Mouse (Mus musculus): ENCODE results near the gene Adgrg2. TPM values are rescaled to one million over a fixed set of nuclear protein-coding genes. Genes with fewer than 3 reads are reported as not detected.

The Adgrg2 gene
- total RNA-seq (2021): under 1 TPM; 0.50 to 0.86 TPM

DNA sequence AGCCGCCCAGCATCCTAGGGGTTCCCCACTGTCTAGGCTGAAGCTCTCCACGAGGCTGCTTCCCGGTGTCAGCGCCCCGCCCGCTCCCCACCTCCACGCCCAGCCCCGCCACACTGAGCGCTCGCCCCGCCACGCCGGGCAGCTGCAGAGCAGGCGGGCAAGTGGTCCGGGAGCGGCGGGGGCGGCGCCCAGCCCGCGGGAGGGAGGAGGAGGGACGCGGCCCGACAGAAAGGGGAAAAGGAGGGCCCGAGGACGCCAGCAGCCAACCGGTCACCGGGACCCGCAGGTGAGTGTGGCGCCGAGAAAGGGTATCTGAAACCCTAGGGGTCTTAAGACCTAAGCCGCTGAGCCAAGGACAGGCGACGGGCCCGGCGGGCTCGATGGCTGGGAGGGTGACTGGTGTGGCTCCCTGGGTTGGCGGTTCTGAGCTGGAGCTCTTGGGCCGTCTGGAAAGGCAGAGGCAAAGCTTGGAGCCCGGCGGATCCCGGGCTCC, at the start of gene Adgrg2:
Gene Adgrg2, plus strand, starts transcription at position 227 of the 493 bp plus-strand sequence.
- DNase-seq (ENCODE audit: low spot score): no peak
- intact Hi-C loops (cut with DNase I): no loop called here

DNA sequence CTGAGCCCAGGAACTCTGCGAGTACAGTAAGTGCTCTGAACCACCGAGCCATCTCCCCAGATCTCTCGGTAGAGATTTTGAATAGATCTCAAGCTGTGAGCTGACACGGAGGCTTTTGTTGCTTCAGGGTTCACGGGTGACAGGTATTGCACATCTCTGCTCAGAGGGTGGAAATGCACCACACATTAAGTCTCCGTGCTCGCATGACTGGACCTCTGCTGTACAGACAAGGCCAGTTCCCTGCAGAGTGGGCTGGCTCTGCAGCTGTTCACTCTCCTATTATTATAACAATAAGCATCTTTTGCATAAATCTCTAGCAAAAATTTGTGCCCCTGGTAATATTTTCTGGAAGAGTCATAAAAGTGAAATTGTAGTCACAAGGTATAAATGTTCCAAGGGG, 39.5 kb upstream of the Adgrg2 start:
- no peak for DNase-seq (ENCODE audit: low spot score)
- intact Hi-C loops (cut with DNase I): no loop called here

DNA sequence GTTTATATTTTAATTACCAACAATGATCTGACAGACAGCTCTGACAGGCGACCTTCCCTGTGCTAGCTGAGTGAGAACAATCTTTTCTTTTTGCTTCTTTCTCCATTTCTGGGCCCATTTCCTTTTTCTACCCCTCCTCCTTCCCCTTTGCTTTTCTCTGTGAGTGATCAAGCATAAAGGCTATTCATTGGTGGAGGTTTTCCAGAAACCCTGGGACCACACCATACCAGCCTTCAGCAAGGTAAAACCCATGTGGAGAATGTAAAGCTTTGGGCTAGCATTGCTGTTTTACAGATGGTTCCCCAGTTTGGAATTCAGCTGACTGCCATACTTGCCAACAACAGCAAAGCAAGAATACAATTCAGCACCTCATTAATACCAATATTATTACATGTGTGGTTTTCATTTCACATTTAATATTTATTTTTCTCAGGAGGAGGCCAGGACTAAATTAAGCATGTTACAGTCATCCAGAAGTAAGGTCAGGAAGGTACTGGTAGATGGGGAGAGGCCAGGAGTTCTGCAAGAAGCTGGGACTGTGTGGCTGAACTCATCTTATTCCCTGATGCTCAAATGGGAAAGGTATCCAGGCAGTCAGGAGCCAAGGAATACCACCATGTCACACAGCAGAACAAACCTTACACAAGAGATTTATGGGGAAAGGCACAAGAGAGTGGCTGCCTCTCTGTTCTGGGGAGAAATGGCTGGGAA, 38.4 kb upstream of the Adgrg2 start:
- intact Hi-C loops (cut with DNase I): no loop called here
- no peak for DNase-seq (ENCODE audit: low spot score)

DNA sequence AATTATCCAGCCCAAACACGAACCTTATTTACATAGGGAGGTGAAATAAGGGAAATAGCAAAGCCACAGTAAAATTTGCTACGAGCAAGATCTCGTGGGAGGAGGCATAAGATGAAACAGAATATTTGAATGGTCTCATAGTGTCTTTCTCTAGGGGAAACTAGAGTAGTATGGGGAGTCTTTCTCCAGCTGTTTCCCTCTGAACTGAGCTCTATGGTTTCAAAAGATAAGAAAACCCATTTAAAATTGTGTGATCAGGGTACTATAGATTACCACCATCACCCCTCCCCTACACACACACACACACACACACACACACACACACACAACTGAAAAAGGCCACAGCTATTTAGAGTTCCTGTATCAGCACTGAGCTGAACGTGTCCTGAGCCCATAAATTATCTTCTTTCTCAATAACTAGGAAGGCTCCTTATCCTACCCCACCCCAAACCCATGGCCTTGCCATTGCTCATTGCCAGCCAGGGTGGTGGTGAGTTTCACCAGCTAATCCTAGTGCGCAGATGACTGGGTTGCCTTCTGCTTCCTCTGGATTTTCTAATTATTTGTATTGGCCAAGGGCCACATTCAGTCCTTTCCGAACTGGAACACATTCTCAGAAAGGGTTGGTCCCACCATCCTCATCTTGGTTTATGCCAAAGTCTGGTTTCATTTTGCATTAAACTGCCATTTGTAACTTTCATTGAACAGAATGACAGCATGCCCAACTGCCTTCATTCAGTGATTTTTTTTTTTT, 5.6 kb upstream of the Adgrg2 start:
- intact Hi-C loops (cut with DNase I): no loop called here
- DNase-seq (ENCODE audit: low spot score): no peak

DNA sequence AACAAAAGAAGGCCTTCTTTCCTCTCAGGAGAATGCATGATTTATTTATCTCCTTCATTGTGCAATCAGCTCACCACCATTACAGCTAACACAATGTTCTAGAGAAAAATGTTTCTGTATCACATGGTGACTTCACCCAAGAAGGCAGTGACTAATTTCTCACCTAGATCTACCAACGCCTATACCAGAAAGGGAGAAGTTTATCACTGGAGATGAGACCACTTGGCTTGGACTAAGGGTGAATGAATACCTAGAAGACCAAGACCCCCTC, 5.1 kb upstream of the Adgrg2 start:
- DNase-seq (ENCODE audit: low spot score): no peak
- intact Hi-C loops (cut with DNase I): no loop called here

DNA sequence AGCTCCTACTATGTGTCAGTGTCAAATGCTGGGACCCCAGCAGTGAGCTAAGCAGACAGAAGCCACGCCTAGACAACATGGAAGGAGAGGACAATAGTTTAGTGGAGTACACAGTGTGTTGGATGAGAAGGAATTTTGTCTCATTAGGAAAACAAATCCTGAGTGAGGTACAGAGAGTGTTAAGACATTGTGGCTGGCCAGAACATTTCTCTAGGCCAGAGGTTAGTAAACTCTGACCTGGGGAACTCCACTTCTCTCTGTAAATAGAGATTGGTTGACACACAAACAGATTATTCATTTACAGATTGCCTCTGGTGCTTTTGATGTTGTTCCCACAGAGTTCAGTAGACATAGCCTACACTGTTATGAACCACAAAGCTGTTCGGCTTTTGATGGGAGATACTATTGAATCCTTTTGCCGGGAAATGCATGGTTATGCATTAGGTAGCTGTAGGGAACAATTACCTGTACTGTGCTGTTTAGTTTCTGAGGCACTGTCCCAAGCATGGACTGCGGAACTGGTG, 22.5 kb downstream of the Adgrg2 start:
- no peak for DNase-seq (ENCODE audit: low spot score)
- intact Hi-C loops (cut with DNase I): no loop called here

DNA sequence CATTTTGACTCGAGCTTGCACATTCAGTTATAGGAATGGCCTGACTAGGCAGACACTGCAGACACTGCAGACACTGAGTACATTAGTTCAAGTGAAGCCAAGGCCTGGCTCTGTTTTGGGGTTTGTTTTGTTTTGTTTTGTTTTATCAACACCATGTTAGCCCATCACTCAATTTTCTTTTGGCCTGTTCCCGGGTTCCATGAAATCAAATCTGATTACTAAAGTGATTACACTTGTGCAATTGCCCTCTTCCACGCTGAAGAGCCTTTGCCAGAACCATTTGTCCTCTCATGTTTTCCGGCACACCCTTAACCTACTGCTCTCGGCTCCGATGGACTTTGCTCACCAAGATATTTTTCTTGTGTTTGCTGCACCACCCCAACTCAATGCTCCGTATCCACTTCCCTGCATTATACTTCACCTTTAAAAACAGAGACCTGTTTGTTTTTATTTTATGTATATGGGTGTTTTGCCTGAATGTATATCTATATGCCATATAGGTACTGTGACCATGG, 23.4 kb downstream of the Adgrg2 start:
- no peak for DNase-seq (ENCODE audit: low spot score)
- intact Hi-C loops (cut with DNase I): no loop called here

DNA sequence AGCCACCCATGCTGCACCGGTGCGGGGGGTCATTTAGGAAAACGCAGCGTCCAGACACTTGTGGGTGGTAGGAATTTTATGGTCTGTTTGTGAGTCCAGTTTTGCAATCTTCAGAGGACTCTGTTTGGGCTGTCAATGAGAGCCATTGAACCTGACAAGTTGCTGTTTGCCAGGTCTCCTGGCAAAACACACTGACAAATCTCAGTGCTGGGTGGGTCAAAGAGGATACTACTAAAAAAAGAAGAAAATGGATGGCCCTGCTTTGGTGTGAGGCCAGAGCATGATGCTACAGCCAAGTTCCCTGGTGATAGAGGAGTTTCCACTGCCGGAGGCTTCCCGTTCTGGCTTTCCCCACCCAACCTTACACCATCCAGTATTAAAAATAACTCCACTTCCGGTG, 27.9 kb downstream of the Adgrg2 start:
- intact Hi-C loops (cut with DNase I): no loop called here
- DNase-seq (ENCODE audit: low spot score): peak; percentile 2

DNA sequence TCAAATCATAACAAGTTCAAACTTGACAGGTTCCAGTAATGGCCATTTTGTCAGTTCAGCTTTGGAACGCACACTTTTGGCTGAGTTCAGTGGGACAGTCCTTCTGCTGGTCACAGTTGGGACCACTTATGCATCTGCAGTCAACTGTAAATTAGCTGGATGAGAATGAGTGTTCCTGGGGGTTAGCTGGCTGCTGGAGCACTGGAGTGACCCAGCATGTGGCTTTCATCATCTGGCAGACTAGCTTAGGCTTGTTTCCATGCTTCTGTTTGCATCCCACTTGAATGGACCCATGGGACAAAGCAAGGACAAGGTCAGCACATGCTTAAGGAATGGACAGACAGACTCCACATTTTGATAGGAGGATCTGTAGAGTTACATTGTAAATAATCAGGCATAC, 33.2 kb downstream of the Adgrg2 start:
- no peak for DNase-seq (ENCODE audit: low spot score)
- intact Hi-C loops (cut with DNase I): no loop called here

DNA sequence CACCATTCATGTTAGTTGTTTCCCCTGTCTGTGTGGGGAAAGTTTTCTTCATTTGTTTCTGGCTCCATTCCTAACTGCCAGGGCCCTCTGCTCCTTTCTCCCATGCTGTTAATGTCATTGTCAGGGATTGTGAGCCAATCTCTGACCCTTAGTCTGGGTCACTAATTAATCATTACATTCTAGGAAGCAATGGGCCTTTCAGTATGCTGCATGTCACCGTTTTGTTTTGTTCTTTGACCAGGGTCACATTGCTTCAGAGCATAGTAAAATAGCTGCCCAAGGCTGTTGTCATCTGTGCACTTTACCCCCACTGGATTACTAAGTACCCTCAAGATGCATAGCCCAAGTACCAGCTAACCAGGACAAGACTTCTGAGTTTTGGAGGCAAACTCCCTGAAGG, 36.0 kb downstream of the Adgrg2 start:
- intact Hi-C loops (cut with DNase I): no loop called here
- DNase-seq (ENCODE audit: low spot score): no peak

DNA sequence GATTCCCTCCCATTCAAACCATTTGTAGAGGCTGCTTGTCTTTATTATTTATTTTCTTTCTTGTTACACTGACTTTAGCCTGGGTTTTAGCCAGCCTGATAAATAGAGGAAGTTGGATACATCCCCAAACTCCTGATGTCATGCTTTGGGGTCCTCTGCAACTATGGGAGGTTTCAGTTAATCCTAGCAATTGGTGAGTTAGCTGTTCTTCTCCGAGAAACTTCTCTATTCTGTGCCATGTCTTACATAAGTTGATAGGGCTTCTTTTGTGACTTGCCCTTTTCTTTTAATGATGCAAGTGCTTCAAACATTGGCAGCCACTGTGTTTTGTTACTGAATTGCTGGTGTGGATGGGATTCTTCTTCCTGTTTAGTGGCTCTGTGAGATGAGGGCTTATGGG, 36.4 kb downstream of the Adgrg2 start:
- intact Hi-C loops (cut with DNase I): no loop called here
- DNase-seq (ENCODE audit: low spot score): no peak

DNA sequence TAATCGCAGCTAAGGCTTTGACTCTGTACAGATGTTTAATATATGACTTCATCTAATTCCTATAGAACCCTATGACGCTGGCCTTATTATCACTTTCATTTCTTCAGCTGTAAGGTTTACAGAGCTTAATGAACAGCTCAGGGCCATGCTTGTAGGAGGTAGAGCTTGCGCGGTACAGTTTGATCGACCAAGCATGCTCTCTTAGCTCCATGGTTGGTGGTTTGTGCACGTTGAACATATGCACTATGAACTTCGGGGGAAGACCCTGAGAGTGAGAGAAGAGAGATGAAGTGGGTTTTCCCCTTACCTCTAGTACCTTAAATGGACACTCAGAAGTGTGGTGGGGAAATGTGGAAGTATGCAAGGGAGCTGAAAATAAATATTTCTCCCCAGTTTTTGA, 41.7 kb downstream of the Adgrg2 start:
- intact Hi-C loops (cut with DNase I): no loop called here
- no peak for DNase-seq (ENCODE audit: low spot score)

DNA sequence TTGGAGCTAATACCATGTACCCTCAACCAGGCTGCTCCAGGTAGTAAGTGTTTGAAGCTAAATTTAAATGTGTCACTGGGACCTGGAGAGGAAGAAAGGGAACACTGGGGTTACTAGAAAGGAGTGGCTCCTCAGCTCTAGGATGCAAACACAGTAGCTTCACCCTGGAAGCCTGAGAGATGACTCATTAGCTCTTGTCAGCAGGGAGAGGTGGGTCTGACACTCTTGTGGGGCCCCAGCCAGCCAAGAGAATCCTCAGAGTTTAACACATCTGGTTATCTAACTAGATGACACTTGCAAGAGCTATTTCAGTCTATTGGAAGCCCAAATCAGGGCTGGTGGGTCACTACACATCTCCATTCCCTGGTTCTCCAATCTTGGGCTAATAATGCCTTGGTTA, 50.8 kb downstream of the Adgrg2 start:
- DNase-seq (ENCODE audit: low spot score): no peak
- intact Hi-C loops (cut with DNase I): loop anchor here (10.0 kb wide), 1 partner anchor 594 kb away; no protein-coding TSS in a partner anchor

DNA sequence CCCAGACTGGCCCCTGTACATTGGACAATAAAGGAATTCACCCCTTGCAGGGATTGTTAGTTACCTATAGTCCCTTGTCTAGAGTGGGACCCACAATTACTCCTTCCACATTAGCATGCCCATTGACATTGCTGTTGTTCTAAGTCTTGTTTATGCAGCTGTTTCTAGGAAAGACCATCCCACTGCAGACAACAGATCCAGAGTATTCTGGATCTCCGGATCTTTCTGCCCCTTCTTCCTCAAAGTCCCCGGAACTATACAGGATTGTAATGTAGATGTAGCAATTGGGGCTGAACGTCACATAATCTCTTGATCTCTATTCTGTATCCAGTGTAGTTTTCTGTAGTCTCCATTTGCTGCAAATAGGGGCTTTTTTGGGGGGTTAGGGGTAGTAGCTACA, 57.9 kb downstream of the Adgrg2 start:
- intact Hi-C loops (cut with DNase I): loop anchor here (10.0 kb wide), 1 partner anchor 586 kb away; no protein-coding TSS in a partner anchor
- no peak for DNase-seq (ENCODE audit: low spot score)

DNA sequence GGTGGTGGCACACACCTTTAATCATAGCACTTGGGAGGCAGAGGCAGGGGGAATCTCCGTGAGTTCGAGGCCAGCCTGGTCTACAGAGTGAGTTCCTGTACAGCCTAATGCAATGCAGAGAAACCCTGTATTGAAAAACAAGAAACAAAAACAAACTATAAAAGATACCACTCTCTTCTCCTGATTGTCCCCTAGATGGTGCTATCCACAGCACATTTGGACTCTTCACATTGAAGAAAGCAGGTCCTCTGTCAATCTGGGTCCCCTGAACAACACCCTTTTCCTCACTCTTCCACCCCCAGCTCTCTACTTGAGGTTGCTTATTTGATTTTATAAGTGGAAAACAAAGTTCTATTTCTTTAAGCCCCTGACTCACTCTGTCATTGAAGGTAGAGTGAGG, 58.9 kb downstream of the Adgrg2 start:
- intact Hi-C loops (cut with DNase I): loop anchor here (10.0 kb wide), 1 partner anchor 585 kb away; no protein-coding TSS in a partner anchor
- no peak for DNase-seq (ENCODE audit: low spot score)

DNA sequence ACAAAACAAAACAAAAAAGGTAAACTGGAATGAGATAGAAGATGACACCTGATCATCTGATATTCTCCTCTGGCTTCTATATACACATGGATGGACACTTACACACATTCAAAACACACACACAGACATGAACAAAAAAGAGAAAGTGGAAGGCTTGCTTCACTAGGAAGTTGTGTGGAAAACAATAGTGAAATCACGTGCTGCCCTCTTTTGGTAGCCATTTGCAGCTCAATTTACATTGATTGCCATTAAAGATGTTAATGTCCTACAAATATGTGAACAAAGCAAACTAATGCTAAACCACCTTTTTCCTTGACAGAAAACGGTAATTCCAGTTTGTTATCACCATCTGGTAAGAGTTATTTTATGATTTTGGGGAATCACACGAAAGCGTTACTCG, 65.2 kb downstream of the Adgrg2 start:
- intact Hi-C loops (cut with DNase I): no loop called here
- DNase-seq (ENCODE audit: low spot score): no peak

DNA sequence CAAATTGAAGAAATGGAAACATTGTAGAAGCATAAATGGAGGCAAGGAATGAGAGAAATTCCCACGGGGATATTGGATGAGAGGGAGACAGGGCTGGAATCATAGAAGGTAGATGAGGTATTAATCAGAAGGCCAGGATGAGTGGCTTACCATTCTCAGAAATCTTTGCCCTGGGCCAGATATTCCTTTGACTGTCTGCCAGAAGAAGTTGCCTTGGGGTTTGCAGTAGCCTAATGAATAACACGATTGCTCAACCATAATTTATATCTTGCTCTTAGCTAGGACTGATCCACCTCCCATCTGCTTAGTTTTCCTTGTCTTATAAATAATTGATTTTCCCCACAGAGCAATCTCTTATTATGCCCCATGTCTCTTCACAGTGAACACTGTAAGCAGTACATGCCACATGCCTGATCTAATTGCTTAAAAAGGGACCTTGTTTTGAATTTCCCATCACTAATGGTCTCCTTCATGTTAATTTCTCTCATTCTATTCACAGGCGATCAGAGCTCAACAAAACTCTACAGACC, 80.8 kb downstream of the Adgrg2 start:
- intact Hi-C loops (cut with DNase I): no loop called here
- no peak for DNase-seq (ENCODE audit: low spot score)

DNA sequence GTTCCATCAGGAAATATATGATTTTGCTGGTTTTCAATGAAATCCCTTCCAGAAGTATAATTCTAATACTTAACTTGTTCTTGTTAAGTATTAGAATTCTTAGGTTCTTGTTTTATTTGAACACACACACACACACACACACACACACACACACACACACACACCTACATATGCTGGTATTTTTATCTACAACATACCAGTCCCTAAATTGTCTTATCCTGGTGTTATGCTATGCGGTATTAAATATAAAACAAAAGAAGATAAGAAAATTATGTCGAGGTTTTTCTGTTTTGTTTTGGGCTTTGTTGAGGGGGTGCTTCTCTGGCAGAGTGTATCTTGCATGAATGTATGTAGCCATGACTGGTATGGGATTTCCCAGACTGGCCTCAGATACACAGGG, 99.3 kb downstream of the Adgrg2 start:
- no peak for DNase-seq (ENCODE audit: low spot score)
- intact Hi-C loops (cut with DNase I): no loop called here

DNA sequence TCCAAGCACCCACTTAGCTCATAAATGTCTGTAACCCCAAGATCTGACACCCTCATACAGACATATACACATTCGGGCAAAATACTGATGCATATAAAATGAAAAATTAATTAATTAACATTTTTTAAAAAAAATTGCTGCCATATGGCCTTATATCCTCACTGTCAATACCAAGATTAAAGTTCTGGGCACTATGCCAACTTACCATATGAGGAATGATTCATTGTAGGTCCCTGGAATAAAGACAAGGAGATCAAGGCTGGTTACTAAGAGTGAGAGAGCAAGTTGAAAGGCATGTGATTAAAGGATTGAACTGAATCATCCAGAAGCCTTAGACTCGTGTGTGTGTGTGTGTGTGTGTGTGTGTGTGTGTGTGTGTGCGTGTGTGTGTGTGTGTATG, 103.8 kb downstream of the Adgrg2 start:
- intact Hi-C loops (cut with DNase I): no loop called here
- no peak for DNase-seq (ENCODE audit: low spot score)

DNA sequence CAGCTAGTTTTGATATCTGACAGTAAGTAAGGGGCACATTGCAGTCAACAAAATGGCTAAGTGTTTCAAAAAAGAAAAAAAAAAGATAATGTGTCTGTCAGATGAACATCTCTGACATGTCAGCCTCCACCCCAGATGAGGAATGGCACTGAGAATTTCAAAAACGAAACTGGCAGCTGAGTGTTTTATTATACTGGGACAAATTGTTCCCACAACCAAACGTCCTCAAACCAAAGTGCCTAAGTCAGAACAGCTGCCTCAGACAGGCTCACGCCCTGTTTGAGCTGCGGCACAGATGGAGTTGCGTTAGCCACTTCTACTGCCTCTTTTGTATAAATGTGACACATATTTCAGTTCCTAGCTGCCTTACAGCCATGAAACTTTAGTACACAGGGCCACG, 104.4 kb downstream of the Adgrg2 start:
- DNase-seq (ENCODE audit: low spot score): no peak
- intact Hi-C loops (cut with DNase I): no loop called here

DNA sequence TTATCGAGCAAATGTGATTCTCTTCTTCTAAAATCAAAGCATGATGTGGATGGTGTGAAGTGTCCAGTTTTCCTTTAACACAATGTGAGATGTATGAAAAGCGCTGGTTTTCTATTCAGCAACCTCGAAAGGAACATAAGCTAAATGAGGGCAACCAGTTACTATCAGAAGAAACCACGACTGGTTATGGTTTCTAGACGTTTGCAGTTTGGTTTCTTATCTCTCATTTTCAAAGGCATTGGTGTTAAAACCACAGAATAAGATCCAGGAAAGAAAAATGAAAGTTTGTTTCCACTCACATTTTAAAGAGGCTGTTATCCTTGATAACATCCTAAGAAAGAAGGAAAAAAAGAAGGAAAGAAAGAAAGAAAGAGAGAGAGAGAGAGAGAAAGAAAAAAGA, 106.0 kb downstream of the Adgrg2 start:
- intact Hi-C loops (cut with DNase I): no loop called here
- no peak for DNase-seq (ENCODE audit: low spot score)

All from heart, postnatal 25 days (tissue).